Mouse (Mus musculus): Measurements from ENCODE around the gene Ipo13.

Ipo13 gene

DNA sequence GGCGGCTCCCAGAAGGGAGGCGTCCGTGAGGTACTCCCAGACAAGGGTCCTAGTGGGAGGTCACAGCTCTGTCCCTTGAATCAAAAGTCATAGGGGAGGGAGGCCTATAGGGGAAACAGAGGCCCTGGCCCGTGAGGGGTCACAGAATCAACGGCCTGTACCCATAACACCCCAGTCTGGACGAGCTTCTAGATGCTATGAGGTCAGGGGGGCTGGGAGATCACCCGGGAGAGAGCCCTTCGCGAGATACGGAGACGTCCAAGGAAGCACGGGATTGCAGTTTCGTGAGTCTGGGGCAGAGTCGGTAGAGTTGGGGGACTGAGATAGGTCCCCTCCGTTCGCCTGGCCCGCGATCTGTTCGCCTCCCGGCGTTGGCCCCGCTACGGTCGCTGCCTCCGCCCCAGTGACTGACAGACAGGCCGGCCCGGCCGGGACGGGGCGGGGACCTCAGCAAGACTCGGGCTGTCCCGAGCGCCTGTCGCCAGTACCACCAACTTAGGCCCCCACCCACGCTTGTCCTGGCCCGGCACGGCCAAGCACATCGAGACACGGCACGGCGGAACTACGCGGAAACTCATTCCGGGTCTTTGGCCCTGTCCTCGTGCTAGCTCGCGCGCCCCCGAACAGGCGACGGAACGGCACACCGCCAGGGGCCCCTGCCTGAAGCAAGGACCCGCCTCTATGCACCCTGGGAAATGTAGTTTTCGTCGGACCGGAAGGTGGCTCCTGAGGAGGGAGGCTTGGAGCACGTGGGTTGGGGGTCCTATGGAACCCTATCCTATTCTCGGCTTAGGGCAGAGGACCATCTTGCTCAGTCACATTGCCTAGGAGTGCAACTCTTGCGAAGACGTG, at the start of gene Ipo13:
Ipo13 (minus strand) TSS at position 409 of the 852 bp plus-strand sequence.
- POLR2A ChIA-PET = interaction anchor here (0.6 to 4.6 kb wide), 19 partner anchors 8 to 265 kb away, joined by 3 to 60 read pairs (median 5); partner anchors contain the start of genes Atp6v0b (in 2 of the 4), Dph2 (in 2 of the 4), Artn (in 1 of the 4) and Kdm4a (in 1 of the 4)
- CTCF ChIA-PET = interaction anchor here (1.3 to 8.9 kb wide), 7 partner anchors 13 to 169 kb away, joined by 3 to 47 read pairs (median 5); partner anchors contain the start of gene Artn (in 2 of the 4)

DNA sequence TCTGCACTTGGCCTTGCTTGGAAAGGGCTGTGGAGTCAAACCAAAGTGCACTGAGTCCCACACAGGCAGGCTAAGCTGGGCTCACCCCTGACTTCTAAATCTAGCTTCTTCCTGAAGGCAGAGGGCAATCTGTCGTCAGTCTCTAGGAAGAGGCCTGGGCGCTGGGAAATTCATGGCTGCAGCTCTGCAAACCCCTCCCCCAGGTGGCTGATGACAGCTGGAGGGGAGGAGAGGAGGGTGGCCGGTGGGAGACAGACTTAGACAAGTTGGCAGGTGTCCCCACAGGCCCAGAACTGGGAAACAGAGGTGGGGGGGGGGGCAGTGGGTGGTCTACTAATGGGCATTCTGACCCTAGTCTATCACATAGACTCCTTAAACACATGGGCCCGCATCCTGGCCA, 42.7 kb upstream of the Ipo13 start:
- ChIA-PET POLR2A (interaction anchor here in 2 of 4 experiments (0.6 to 1.6 kb wide), 10 partner anchors 9 to 1040 kb away, joined by 3 to 12 read pairs (median 4); partner anchors contain the start of gene Dph2 (in 1 of the 2)), CTCF (interaction anchor here in 1 of 4 experiments (4.6 kb wide), 1 partner anchor 29 kb away, joined by 11 read pairs; the partner anchor contains the start of gene Artn)

DNA sequence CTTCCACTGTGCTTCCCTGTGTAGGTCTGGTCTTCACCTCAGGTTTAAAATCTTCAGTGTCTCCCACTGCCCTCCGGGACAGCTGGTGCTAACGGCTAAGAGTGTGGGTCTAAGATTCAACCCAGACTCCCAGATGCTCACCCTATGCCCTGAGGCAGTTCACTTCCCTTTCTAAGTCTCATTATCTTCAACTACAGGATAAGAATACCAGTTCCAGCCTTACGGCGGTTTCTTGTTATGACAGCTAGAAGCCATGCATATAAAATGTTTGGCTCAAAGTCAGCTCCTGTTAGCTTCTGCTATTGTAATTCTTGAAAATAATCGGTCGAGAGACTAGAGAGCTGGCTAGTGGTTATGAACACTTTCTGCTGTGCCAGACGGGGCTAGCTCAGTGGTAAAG, 32.7 kb upstream of the Ipo13 start:
- CTCF ChIA-PET = interaction anchor here in 1 of 4 experiments (0.8 to 1.7 kb wide), 3 partner anchors 10 to 136 kb away, joined by 4 to 7 read pairs (median 4); no protein-coding TSS in a partner anchor
- POLR2A ChIA-PET = interaction anchor here in 3 of 4 experiments (0.6 to 12.1 kb wide), 11 partner anchors 8 to 323 kb away, joined by 3 to 142 read pairs (median 3); no protein-coding TSS in a partner anchor

DNA sequence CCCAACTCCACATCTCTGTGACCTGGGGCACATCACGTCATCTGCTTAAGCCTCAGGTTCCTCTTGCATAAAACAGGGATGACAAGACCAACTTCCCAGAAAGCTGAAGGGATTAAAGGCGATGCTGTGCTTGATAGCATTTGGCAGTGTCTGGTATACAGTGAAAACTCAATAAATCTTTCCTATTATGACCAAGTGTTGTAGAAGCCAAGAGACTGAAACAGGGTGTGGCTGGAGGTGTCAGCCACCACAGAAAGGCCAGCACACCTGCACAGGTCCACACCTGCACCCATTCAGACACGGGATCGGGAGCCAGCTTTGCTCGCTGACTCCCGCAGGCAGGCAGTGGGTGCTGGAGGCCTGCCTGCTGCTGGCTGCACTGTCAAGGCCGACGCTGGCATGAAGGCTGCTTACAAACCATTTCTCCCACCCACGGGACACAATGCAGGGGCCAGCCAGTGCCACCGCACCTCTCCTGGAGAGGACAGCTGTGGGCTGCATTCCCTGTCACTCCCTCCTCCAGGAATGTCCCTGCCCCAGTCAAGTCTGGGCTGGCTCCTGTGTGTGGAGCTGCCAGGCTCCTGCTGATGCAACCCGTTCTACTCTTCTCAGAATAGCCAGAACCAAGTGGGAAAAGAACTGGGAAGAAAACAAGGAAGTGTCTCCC, 32.0 kb upstream of the Ipo13 start:
- ChIA-PET CTCF (interaction anchor here in 1 of 4 experiments (0.8 kb wide), 1 partner anchor 9 kb away, joined by 4 read pairs; no protein-coding TSS in a partner anchor), POLR2A (interaction anchor here in 3 of 4 experiments (0.8 to 12.1 kb wide), 10 partner anchors 8 to 73 kb away, joined by 3 to 142 read pairs (median 3); no protein-coding TSS in a partner anchor)

DNA sequence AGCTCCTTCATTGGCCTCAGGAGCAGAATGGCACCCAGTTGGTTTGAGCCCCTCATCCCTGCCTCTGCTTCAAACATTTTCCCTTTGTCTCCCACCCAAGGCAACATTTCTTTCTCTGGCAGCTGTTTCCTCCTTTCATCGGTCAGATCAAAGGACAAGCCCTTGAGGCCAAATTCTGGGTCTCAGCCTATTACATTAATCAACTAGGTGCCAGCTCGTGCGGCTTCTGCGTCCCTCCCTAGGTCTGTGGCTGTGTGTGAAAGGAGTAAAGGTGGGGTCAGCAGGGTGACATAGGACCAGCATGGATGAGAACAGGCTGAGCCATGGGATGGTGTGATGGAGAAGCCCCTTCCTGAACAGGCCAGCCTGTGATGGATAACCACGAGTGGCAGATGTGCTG, 28.5 kb upstream of the Ipo13 start:
- CTCF ChIA-PET = interaction anchor here in 2 of 4 experiments (0.7 to 1.0 kb wide), 3 partner anchors 14 to 86 kb away, joined by 3 to 4 read pairs (median 3); no protein-coding TSS in a partner anchor
- POLR2A ChIA-PET = interaction anchor here (0.6 to 4.1 kb wide), 13 partner anchors 8 to 792 kb away, joined by 3 to 27 read pairs (median 3); partner anchors contain the start of gene Artn (in 1 of the 4)

DNA sequence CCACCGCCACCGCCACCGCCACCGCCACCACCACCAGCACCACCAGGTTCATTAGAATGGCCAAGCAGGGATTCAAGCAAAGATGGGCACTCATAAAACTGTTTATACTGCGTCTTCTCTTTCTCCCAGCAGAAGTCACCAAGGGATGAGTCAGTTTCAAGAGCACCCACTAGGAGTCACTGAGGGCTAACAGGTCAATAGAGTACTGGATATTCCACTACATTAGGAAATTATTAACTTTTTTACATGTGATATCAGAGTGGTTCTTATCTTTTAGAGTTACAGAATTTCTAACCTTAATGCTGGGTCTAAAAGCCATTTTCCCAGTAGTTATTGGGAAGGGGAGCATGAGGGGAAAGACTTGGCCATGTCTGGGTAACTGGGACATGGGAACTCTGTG, 22.2 kb upstream of the Ipo13 start:
- CTCF ChIA-PET = interaction anchor here in 3 of 4 experiments (0.6 to 1.1 kb wide), 6 partner anchors 8 to 353 kb away, joined by 3 to 4 read pairs (median 4); no protein-coding TSS in a partner anchor
- POLR2A ChIA-PET = interaction anchor here in 3 of 4 experiments (0.5 to 3.5 kb wide), 8 partner anchors 9 to 443 kb away, joined by 3 to 25 read pairs (median 4); partner anchors contain the start of gene Artn (in 1 of the 3)

DNA sequence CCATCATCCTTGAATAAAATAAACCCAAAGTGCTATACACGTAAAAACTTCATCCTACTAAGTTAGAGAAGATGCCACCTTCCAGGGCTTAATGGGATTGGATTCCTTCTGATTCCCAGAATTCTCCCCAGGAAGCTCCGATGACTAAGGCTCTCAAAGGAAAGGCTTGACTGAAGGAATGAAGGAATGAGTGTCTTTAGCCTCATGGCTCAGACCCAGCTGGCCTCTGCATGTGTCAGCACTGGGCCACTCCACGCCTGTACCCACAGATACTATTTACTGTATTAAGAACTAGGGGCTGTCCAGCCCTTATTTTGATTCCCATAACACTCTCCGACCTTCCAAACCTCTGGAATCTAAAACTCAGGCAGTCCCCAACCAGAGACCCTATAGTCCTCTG, 19.3 kb upstream of the Ipo13 start:
- POLR2A ChIA-PET = interaction anchor here in 1 of 4 experiments (1.1 to 2.8 kb wide), 4 partner anchors 8 to 75 kb away, joined by 3 to 14 read pairs (median 4); no protein-coding TSS in a partner anchor

DNA sequence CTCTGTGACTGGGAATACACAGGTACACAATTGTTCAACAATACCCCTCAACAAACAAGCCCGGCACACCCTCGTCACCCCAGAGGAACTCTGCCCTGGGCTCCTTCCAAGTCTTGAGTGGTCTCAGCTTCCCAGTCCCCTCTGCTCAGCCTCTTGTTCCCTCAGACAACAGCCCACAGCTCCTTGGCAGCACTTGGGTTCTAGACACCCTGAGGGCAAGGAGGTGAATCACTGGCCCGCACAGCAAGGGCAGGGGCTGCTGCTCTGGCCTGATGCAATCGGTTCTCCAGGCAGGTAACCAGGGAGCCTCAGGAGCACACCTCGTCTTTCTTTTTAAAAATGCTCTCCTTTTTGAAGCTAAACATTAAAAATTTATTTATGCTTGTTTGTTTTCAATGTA, 18.4 kb upstream of the Ipo13 start:
- ChIA-PET CTCF (interaction anchor here in 1 of 4 experiments (1.2 kb wide), 1 partner anchor 18 kb away, joined by 3 read pairs; the partner anchor contains the start of gene Ipo13), POLR2A (interaction anchor here in 2 of 4 experiments (0.6 to 2.8 kb wide), 12 partner anchors 8 to 267 kb away, joined by 3 to 14 read pairs (median 4); partner anchors contain the start of gene Atp6v0b (in 1 of the 2))

More for the DNA sequence above, 19.3 kb upstream of the Ipo13 start:
- CTCF ChIA-PET = no interaction called here

DNA sequence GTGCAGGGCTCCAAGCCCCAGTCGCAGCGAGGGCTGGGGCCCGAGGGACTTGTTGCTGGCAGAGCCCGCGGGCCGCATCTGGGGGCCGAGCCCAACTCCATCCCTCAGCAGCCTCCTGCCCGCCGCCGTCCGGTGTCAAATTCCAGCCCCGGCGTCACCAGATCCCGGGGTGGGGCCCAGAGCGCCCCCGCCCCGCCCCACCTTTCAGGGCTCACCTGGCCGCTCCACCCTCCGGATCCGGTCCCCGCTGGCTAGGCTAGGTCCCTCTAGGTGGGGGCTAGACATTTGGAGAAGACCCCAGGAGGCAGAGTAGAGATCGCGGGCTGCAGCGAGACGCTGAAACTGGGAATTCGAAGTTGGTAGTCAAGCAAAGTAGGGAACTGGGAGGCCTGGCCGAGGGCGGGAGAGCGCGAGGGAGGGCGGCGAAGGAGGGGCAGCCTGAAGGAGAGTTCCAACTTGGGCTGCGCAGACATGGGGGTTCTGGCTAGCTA, 14.6 kb upstream of the Ipo13 start, which contains the start of gene Artn:
Artn (minus strand) TSS at position 373 of the 491 bp plus-strand sequence.
- POLR2A ChIA-PET = interaction anchor here in 2 of 4 experiments (0.6 to 6.8 kb wide), 22 partner anchors 9 to 174 kb away, joined by 3 to 60 read pairs (median 6); partner anchors contain the start of genes Ipo13 (in 2 of the 2) and Atp6v0b (in 1 of the 2)
- CTCF ChIA-PET = interaction anchor here (0.6 to 5.7 kb wide), 36 partner anchors 8 to 392 kb away, joined by 3 to 47 read pairs (median 5); partner anchors contain the start of gene Ipo13 (in 3 of the 4)

DNA sequence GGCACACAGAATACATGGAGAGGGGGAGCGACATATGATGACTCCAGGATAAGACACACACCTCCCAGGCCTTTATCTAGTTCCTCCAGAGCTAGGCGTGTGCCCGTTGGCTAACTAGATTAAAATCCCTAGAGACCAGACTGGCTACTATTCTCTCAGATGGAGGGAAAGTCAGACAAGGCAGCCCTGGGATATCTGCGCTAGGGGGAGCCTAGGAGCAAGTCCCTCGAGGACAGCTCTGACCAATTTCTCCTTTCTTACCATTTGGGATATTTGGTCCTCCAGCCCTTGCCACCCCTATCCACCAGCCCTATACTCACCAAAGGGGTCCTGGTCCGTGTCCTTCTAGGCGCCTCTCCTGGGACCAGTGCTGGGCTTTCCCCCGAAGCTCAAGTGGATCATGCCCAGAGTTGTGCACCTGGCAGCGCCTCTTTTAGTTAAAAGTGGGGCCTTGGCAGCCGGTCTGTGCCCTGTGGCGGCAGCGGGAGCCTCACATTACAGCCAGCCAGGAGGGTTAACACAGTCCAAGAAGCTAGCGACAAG, 14.0 kb upstream of the Ipo13 start:
- ChIA-PET POLR2A (interaction anchor here (0.6 to 6.8 kb wide), 38 partner anchors 10 to 772 kb away, joined by 3 to 60 read pairs (median 4); partner anchors contain the start of genes Ipo13 (in 2 of the 4), Atp6v0b (in 1 of the 4) and Rps8 (in 1 of the 4)), CTCF (interaction anchor here (0.5 to 5.7 kb wide), 66 partner anchors 7 to 1754 kb away, joined by 3 to 47 read pairs (median 5); partner anchors contain the start of genes Dph2 (in 3 of the 4), Ipo13 (in 3 of the 4), Atp6v0b (in 1 of the 4) and Cdc20 (in 1 of the 4))

DNA sequence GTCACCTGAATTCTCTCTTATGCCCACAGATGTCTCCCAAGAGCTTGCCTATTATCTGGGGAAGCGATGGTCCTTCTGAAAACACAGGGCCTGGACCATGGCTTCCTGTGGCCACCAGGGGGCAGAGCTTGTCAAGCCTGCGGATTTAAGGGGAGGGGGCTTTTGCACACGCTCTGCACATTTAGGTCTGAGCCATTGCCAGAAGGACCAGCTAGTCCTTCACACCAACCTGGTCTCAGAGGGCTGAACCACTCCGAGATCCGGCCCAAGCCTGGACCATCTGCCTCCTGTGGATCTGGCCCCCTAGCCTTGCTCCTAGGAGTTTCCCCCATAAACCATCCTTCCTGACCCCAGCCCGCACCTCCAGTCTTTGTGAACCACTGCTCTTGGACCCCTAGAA, 13.4 kb upstream of the Ipo13 start:
- POLR2A ChIA-PET = interaction anchor here (0.6 to 6.8 kb wide), 41 partner anchors 10 to 772 kb away, joined by 3 to 60 read pairs (median 4); partner anchors contain the start of genes Ipo13 (in 2 of the 4), Atp6v0b (in 1 of the 4) and Rps8 (in 1 of the 4)

DNA sequence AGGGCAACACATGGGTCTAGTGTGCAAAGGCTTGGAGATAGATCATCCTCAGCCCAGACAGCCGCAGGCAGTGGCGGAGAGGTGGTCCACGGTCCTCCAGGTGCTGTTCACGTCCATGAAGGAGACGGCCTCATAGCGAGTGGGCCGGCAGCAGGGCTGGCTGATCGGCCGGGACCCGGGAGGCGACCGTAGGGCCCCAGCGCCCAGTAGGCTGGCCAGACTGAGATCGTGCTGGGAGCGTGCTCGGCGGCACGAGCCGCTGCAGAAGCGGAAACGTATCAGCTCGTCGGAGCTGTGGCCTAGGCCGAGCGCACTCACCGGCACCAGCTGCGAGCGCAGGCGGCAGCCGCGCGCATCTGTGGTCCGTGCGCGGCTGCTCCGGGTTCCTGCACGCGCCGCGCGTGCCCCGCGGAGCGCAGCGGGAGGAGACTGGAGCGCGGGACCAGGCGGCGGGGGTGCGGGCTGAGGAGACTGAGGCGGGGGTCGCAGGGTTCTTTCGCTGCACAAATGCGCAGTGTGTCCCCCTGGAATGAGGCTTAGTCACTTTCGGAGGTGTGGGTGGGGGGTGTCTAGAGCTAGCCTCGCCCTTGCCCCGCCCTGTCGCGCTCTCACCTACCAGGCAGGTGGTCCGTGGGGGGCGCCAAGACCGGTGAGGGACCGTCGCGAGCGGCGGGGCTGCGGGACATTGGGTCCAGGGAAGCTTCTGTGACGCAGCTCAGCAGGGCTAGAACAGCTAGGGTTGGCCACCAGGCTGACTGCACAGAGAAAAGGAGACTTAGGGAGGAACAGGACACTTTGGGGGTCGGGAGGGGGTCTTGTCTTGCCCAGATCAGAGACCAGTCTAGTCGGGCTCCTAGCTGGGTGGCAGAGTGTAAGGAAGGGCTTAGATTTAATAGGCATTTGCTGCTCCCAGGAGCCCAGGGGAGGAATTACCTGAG, 12.0 kb upstream of the Ipo13 start:
- ChIA-PET CTCF (interaction anchor here (0.6 to 5.7 kb wide), 30 partner anchors 9 to 640 kb away, joined by 3 to 47 read pairs (median 5); partner anchors contain the start of gene Ipo13 (in 2 of the 4)), POLR2A (interaction anchor here (0.7 to 6.8 kb wide), 37 partner anchors 7 to 737 kb away, joined by 3 to 60 read pairs (median 4); partner anchors contain the start of genes Dph2 (in 2 of the 4), Ipo13 (in 2 of the 4), Kdm4a (in 2 of the 4) and Atp6v0b (in 1 of the 4))

More for the DNA sequence above, 13.4 kb upstream of the Ipo13 start:
- CTCF ChIA-PET = interaction anchor here (0.5 to 5.7 kb wide), 78 partner anchors 8 to 1753 kb away, joined by 3 to 47 read pairs (median 4); partner anchors contain the start of genes Dph2 (in 3 of the 4), Ipo13 (in 3 of the 4), Atp6v0b (in 1 of the 4) and Cdc20 (in 1 of the 4)

DNA sequence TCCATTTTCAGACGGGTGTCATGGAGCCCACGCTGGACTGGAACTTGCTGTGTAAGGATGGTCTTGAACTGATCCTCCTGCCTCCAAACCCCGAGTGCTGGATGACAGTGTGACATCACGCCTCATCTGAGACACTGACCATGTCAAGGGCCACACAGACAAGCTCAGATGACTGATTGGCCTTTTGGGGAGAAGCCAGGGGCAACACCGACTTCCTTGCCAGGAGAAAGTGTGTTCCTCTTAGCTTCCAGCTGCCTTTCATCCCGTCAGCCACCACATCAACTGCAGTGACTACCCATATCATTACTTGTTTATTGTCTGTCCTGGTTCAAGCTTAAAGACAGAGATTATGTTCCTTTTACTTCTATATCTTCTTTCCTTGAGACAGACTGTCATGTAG, 10.1 kb upstream of the Ipo13 start:
- ChIA-PET POLR2A (interaction anchor here in 2 of 4 experiments (0.5 to 6.8 kb wide), 5 partner anchors 8 to 1184 kb away, joined by 4 to 60 read pairs (median 5); partner anchors contain the start of genes Ipo13 (in 1 of the 2) and Slc2a1 (in 1 of the 2)), CTCF (interaction anchor here in 2 of 4 experiments (1.5 to 5.7 kb wide), 3 partner anchors 11 to 159 kb away, joined by 3 to 47 read pairs (median 5); partner anchors contain the start of gene Ipo13 (in 1 of the 2))

DNA sequence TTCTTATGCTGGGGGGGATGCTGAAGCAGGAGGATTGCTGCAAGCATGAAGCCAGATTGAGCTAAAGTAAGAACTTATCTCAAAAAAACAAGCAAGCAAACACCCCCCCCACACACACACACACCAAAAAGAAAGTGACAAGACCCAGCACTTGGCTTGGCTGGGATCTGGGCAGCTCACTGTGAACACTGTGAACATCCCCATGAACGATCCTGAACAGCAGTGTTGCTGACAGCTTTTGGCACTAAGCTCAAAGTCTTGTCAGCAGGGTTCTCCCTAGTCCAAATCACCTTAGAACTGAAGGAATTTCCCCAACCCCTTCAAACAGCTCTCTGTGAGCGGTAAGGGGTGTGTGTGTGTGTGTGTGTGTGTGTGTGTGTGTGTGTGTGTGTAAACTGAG, 8.7 kb upstream of the Ipo13 start:
- ChIA-PET POLR2A (interaction anchor here (0.5 to 6.8 kb wide), 13 partner anchors 7 to 374 kb away, joined by 3 to 60 read pairs (median 3); partner anchors contain the start of genes Ipo13 (in 3 of the 4) and Dph2 (in 1 of the 4)), CTCF (interaction anchor here in 3 of 4 experiments (0.6 to 1.2 kb wide), 6 partner anchors 53 to 1664 kb away, joined by 3 to 7 read pairs (median 4); no protein-coding TSS in a partner anchor)

DNA sequence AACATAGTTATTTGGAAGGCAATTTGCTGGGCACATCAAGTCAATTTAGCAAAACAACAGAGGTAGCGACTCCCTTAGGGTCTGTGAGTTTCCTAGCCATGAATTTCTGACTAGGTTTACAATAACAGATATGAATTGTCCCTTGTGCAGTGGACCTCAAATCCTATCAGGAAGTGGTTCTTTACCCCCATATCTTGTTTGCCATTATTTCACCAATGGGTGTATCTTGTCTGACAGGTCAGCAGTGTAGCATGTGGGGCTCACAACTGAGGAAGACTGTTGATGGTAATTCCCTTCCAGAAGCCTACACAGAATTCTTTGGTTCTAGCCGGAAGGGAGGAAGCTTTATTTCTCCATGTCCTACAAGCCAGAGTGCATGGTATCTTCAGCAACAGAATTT, 6.6 kb upstream of the Ipo13 start:
- ChIA-PET CTCF (no interaction called here), POLR2A (interaction anchor here in 2 of 4 experiments (1.0 to 1.4 kb wide), 2 partner anchors 8 to 9 kb away, joined by 4 to 5 read pairs; no protein-coding TSS in a partner anchor)

All from embryonic stem cell, embryonic (primary cell).